Mouse (Mus musculus): ENCODE measurements around the gene Arl3. TPM values are rescaled to one million over a fixed set of nuclear protein-coding genes. Genes with fewer than 3 reads are reported as not detected.
A peak's percentile ranks its signal among the peaks of the same experiment; 100 is the strongest.

Gene Arl3
- polyA plus RNA-seq, 1 experiment from 2014 or later, result 200 TPM

- Histone ChIP-seq H3K4me3 (no peak overlapping the region), H3K9me3 (no peaks in the 10 kb centered on the region), H3K27ac (replicated peaks) (no peak overlapping the region), H3K36me3 (replicated peaks) (peaks cover 84% of the 10 kb centered on the region), H3K4me1 (peaks cover 17% of the 10 kb centered on the region), H3K27me3 (replicated peaks; ENCODE audit: low read depth, poor library complexity, severe bottlenecking) (no peaks in the 10 kb centered on the region)
- no peak for DNase-seq (ENCODE audit: low spot score)
- WGBS, result 92% methylated on average over 13 of the region's 13 CpGs
Measured at GRCm38 (mm10) chr19:46606718-46607117, 33.7 kb upstream of the Arl3 start.

DNA sequence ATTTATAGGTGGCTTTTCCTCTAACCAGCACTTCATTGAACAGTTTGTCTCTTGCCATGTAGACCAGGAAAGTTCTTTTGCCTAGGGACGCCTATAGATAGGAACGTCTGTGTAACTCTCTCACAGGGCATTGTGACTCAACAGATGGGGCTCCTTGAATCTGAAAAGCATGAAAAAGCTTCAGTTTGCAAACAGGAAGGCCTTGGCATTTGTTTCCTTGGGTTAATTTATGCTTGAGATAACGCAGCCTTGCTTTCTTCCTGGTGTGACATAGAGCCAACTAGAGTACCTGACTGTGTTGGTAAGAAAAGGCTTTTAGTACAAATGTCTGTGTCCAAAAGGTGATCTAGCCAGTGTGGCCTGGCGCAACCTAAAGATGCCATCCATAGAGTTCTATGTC lies 29.4 kb upstream of the Arl3 start:
- H3K9me3 ChIP-seq, result no peaks in the 10 kb centered on the region
- no peak overlapping the region for H3K4me3 ChIP-seq
- H3K27ac ChIP-seq (replicated peaks), result no peak overlapping the region
- no peaks in the 10 kb centered on the region for H3K27me3 ChIP-seq (replicated peaks; ENCODE audit: low read depth, poor library complexity, severe bottlenecking)
- H3K4me1 ChIP-seq, result peaks cover 19% of the 10 kb centered on the region
- DNase-seq (ENCODE audit: low spot score), result no peak
- H3K36me3 ChIP-seq (replicated peaks), result peaks cover 60% of the 10 kb centered on the region
- WGBS, result 96% methylated on average over 4 of the region's 4 CpGs

- peaks cover 58% of the 10 kb centered on the region for H3K36me3 ChIP-seq (replicated peaks)
- H3K27ac ChIP-seq (replicated peaks), result no peak overlapping the region
- WGBS, result 88% methylated on average over 14 of the region's 14 CpGs
- no peak overlapping the region for H3K4me3 ChIP-seq
- DNase-seq (ENCODE audit: low spot score), result no peak
- H3K9me3 ChIP-seq, result no peaks in the 10 kb centered on the region
- peaks cover 19% of the 10 kb centered on the region for H3K4me1 ChIP-seq
- no peaks in the 10 kb centered on the region for H3K27me3 ChIP-seq (replicated peaks; ENCODE audit: low read depth, poor library complexity, severe bottlenecking)
Measured at GRCm38 (mm10) chr19:46601491-46601890, 28.5 kb upstream of the Arl3 start.

GRCm38 (mm10) chr19:46600371-46600770 lies 27.4 kb upstream of the Arl3 start:
- H3K27me3 ChIP-seq (replicated peaks; ENCODE audit: low read depth, poor library complexity, severe bottlenecking), result no peaks in the 10 kb centered on the region
- DNase-seq (ENCODE audit: low spot score), result no peak
- H3K4me3 ChIP-seq, result peak overlapping the region; percentile 98
- H3K4me1 ChIP-seq, result peaks cover 19% of the 10 kb centered on the region
- H3K27ac ChIP-seq (replicated peaks), result no peak overlapping the region
- no peaks in the 10 kb centered on the region for H3K9me3 ChIP-seq
- 79% methylated on average over 4 of the region's 4 CpGs for WGBS
- H3K36me3 ChIP-seq (replicated peaks), result peaks cover 58% of the 10 kb centered on the region

DNA sequence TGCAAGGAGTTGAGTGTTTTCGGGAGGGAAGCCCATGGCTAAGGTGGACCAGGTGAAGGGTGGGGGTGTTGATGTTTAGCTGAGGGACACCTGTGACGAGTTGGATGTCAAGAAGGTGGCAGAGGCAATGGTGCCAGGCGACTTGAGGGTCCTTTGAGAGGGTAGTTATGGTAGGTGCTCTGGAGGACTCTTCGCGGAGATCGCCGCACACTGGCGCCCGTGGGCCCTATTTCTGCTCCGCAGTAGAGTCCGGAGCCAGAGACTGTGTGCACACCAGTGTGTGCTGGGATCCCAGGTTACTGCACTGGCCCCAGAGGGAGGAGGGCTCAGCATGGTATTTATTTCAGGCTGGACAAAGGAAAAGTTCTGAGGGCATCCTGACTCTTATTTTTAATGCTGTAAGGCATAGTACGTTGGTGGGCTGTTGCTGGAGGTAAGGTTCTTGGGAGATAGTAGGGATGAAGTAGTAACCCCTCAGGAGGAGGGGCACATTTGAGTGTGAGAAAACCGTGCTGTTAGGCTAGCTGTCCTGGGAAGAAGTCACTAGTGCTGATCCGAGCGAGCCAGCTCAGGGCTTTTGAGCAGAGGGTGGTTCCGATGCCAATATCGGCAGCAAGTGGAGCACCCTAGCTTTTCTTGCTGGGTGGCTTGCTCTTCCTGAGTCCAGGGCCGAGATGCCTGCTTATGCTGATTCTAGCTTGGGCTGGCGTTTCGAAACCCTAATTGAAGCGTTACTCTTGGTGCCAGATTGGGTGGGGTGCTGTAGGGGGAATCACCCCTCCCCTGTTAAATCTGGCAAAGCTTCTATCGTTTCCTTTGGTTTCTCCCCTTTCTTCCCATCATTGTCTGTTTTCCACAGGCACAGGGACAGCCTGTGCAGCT lies 26.6 kb upstream of the Arl3 start:
- H3K9me3 ChIP-seq, result no peaks in the 10 kb centered on the region
- no peak for DNase-seq (ENCODE audit: low spot score)
- peak overlapping the region; percentile 85 for H3K27ac ChIP-seq (replicated peaks)
- 22% methylated on average over 22 of the region's 22 CpGs for WGBS
- peaks cover 59% of the 10 kb centered on the region for H3K36me3 ChIP-seq (replicated peaks)
- peaks cover 19% of the 10 kb centered on the region for H3K4me1 ChIP-seq
- H3K4me3 ChIP-seq, result peak overlapping the region; percentile 98
- no peaks in the 10 kb centered on the region for H3K27me3 ChIP-seq (replicated peaks; ENCODE audit: low read depth, poor library complexity, severe bottlenecking)

DNA sequence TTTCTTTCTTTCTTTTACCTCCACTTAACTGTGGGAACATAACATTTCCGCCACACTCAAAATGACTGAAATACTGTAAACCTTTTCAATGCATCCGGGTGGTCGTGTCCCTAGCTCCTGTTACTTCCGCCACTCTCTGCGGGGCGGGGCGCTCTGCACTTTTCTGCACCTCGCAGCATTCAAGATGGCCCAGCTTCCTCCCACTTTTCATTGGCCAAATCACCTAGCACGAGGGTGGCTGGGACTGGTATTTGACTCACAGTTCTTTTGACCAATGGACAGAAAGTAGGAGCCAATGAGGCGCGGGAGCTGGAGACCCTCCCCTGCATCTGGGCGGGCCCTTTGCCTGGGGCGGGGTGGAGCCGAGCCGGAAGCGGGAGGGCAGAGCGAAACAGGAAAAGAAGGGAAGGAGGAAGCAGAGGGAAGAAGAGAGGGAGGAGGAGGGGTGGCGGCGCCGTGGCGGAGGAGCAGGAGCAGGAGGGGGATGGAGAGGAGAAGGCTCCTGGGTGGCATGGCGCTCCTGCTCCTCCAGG lies 25.8 kb upstream of the Arl3 start, which contains the start of gene Wbp1l:
Gene Wbp1l, plus strand, starts transcription at position 365 of the 533 bp plus-strand sequence.
- H3K4me3 ChIP-seq, result peak within 1 kb of the TSS; percentile 98
- 1% methylated on average over 22 of the region's 22 CpGs for WGBS
- H3K27ac ChIP-seq (replicated peaks), result peak within 1 kb of the TSS; percentile 85
- H3K27me3 ChIP-seq (replicated peaks; ENCODE audit: low read depth, poor library complexity, severe bottlenecking), result no peaks in the 10 kb centered on the region
- peaks cover 19% of the 10 kb centered on the region for H3K4me1 ChIP-seq
- no peaks in the 10 kb centered on the region for H3K9me3 ChIP-seq
- DNase-seq (ENCODE audit: low spot score), result peak; percentile 98
- H3K36me3 ChIP-seq (replicated peaks), result peaks cover 59% of the 10 kb centered on the region

DNA sequence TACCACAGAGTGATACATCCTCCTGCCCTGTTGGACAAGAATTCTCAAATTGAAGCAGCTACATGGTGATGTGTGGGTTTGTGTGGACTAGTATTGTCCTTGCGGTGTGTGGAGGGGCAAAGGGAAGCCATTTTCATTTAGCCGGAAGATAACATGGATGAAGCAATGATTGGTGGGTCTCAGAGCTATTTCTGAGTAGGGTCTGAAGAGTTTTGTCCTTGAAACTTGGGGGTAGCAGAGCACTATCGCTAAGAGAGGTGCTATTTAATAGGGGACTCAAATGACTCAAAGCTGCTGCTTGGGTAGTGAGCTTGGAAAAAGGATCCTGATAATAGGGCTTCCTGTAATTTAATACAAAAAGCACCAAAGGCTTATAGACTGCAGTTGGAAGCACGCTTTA lies 25.2 kb upstream of the Arl3 start:
- Histone ChIP-seq H3K4me3 (peak overlapping the region; percentile 98), H3K36me3 (replicated peaks) (peaks cover 60% of the 10 kb centered on the region), H3K4me1 (peaks cover 19% of the 10 kb centered on the region), H3K9me3 (no peaks in the 10 kb centered on the region), H3K27me3 (replicated peaks; ENCODE audit: low read depth, poor library complexity, severe bottlenecking) (no peaks in the 10 kb centered on the region), H3K27ac (replicated peaks) (peak overlapping the region; percentile 71)
- 81% methylated on average over 4 of the region's 4 CpGs for WGBS
- DNase-seq (ENCODE audit: low spot score), result no peak

GRCm38 (mm10) chr19:46592751-46593439 lies 19.9 kb upstream of the Arl3 start:
- H3K4me1 ChIP-seq, result no peaks in the 10 kb centered on the region
- peaks cover 95% of the 10 kb centered on the region for H3K36me3 ChIP-seq (replicated peaks)
- no peaks in the 10 kb centered on the region for H3K9me3 ChIP-seq
- DNase-seq (ENCODE audit: low spot score), result no peak
- H3K27ac ChIP-seq (replicated peaks), result no peak overlapping the region
- no peak overlapping the region for H3K4me3 ChIP-seq
- WGBS, result 90% methylated on average over 9 of the region's 9 CpGs
- H3K27me3 ChIP-seq (replicated peaks; ENCODE audit: low read depth, poor library complexity, severe bottlenecking), result no peaks in the 10 kb centered on the region

DNA sequence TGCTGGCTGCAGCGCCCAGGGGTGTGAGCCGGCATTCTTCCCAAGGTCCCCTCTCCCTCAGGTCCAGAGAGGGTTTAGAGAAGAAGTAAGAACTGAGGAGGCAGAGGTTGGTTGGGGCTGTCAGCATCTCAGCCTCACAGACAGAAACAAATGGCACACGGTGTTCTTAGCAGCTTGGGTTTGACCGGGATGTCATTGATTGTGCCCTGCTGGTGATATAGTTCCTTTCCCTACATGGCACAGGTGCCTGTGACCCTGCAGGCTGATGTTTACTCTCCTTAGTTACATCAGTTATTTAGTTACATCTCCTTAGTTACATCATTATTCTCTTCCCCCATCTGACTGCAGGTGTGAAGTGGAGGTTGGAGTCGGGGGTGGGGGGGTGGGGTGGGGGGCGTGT lies 18.6 kb upstream of the Arl3 start:
- no peaks in the 10 kb centered on the region for H3K27me3 ChIP-seq (replicated peaks; ENCODE audit: low read depth, poor library complexity, severe bottlenecking)
- H3K4me3 ChIP-seq, result no peak overlapping the region
- 91% methylated on average over 6 of the region's 6 CpGs for WGBS
- no peak for DNase-seq (ENCODE audit: low spot score)
- no peaks in the 10 kb centered on the region for H3K9me3 ChIP-seq
- no peak overlapping the region for H3K27ac ChIP-seq (replicated peaks)
- no peaks in the 10 kb centered on the region for H3K4me1 ChIP-seq
- H3K36me3 ChIP-seq (replicated peaks), result peaks cover 94% of the 10 kb centered on the region

DNA sequence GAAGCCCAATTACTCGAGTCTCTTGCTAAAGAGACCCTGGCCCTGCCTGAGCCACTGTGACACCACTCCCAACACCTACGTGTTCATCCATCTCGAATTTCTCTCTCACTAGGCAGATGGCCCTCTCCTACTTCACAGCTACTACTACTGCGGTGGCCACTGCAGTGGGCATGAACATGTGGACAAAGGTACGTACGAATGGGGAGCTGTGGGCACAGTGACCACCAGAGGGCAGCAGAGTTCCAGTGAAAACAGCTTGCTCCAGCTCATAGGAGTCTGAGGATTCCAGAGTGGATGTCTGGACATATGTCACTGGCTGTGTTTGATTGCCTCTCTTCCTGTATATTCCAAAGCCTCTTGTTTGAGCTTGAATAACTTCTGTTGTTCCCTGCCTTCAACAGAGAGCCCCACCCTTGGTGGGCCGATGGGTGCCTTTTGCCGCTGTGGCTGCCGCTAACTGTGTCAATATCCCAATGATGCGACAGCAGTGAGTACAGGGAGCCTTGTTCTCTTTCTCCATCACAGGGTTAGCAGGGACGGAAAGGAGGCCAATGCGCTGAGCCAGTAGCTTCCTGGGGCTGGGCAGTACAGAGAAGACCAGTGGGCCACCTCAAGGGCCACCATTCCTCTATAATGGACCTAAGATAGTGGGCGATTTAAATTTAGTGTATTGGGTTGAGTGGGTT lies 15.0 kb upstream of the Arl3 start:
- DNase-seq (ENCODE audit: low spot score), result peak; percentile 87
- no peak overlapping the region for H3K4me3 ChIP-seq
- no peaks in the 10 kb centered on the region for H3K9me3 ChIP-seq
- H3K4me1 ChIP-seq, result no peaks in the 10 kb centered on the region
- H3K36me3 ChIP-seq (replicated peaks), result peaks cover 81% of the 10 kb centered on the region
- no peaks in the 10 kb centered on the region for H3K27me3 ChIP-seq (replicated peaks; ENCODE audit: low read depth, poor library complexity, severe bottlenecking)
- 60% methylated on average over 13 of the region's 13 CpGs for whole genome bisulfite sequencing
- H3K27ac ChIP-seq (replicated peaks), result no peak overlapping the region

DNA sequence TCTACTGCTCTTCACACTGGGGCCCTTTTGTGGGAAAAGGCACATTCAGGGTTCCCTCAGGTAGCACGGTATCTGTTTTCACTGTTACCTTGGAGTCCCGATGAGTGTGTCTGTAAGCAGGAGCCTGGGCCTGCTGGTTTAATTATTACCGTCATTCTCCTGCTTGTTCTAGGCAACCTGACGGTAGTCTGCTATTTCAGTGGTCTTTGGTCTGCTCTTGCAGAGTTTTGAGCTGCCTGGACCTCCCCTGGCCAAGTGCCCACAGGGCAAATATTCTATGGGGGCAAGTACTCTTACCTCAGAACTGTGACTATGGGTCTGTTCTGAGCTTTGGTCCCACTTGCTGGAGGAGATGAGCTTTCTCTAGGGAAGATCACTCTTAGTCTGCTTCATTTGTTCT lies 2.2 kb upstream of the Arl3 start:
- no peak for DNase-seq (ENCODE audit: low spot score)
- Histone ChIP-seq H3K4me1 (peaks cover 30% of the 10 kb centered on the region), H3K4me3 (peak overlapping the region; percentile 13; the same call in 1 of the 2 replicates), H3K27ac (replicated peaks) (no peak overlapping the region), H3K9me3 (no peaks in the 10 kb centered on the region), H3K36me3 (replicated peaks) (peaks cover 3% of the 10 kb centered on the region; the same call in 1 of the 2 replicates), H3K27me3 (replicated peaks; ENCODE audit: low read depth, poor library complexity, severe bottlenecking) (no peaks in the 10 kb centered on the region)
- 59% methylated on average over 4 of the region's 4 CpGs for WGBS

DNA sequence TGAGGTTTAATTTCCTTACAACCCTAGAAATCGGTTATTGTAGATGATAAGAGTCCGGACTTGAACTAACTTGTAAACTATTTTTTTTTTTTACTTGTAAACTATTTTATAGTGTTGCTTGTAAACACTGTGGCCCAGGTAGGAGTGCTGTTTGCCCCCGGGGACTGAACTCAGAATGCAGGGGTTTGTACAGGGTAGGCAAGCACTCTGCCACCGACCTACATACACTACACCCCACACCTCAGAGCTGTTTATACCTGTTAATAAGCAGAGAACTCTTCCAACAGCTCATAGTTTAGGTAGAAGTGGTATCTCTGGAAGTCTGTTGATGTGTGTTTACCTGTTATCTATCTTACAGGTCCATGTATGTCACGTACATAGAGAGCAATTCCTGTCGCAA lies 992 bp upstream of the Arl3 start:
- peak overlapping the region; percentile 91 for H3K27ac ChIP-seq (replicated peaks)
- WGBS, result 50% methylated on average over 6 of the region's 6 CpGs
- no peaks in the 10 kb centered on the region for H3K36me3 ChIP-seq (replicated peaks)
- H3K4me1 ChIP-seq, result peaks cover 30% of the 10 kb centered on the region
- H3K4me3 ChIP-seq, result peak overlapping the region; percentile 85
- H3K27me3 ChIP-seq (replicated peaks; ENCODE audit: low read depth, poor library complexity, severe bottlenecking), result no peaks in the 10 kb centered on the region
- no peaks in the 10 kb centered on the region for H3K9me3 ChIP-seq
- no peak for DNase-seq (ENCODE audit: low spot score)

Measured in embryonic facial prominence, embryonic 10.5 days (tissue).